Mouse (Mus musculus): ENCODE results near the gene Adgrg3. TPM values are rescaled to one million over a fixed set of nuclear protein-coding genes. Genes with fewer than 3 reads are reported as not detected.

The Adgrg3 gene
- polyA plus RNA-seq (2014; fragmentation: Nextera tagmentation; extraction: Ambion mirVana) = 3.8 and 4.5 TPM in 2 replicates

DNA sequence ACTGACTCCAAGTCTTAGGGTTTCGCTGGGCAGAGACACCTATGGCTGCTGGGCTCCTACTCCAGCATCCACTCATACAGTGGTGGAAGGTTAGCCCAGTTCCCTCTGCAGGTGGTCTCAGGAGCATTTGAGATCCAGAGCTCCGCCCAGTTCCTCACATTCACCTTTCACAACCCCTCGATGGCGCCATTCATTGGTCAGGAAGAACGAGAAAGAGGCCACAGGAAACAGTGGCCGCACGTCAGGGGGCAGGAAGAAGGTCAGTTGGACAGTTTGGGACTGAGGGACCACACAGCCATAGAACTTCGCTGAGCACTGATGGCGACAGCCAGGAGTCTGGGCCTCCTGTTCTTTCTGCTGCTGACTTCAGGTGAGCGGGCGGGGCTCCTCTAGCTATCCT lies at the start of gene Adgrg3:
Adgrg3 (plus strand) TSS at position 242 of the 400 bp plus-strand sequence.
- WGBS = 73% methylated on average over 11 of the region's 11 CpGs
- H3K9me3 ChIP-seq (ENCODE audit: control insufficient read depth, low read depth, low read length) = no peaks in the 10 kb centered on the region
- no peak within 1 kb of the TSS for H3K9ac ChIP-seq (replicated peaks; ENCODE audit: low read depth, low read length)
- H3K4me1 ChIP-seq (ENCODE audit: control insufficient read depth, insufficient read depth, low read length) = no peaks in the 10 kb centered on the region
- H3K27ac ChIP-seq (ENCODE audit: low read length) = no peak within 1 kb of the TSS
- ATAC-seq (ENCODE audit: insufficient number of reproducible peaks, insufficient read depth, low FRiP score, low read depth) = no peak
- no peaks in the 10 kb centered on the region; the same call in 1 of the 2 replicates for H3K36me3 ChIP-seq (ENCODE audit: control insufficient read depth, insufficient read depth, low read length)
- no peak within 1 kb of the TSS for H3K4me3 ChIP-seq (ENCODE audit: low read depth, low read length)
- no peaks in the 10 kb centered on the region for H3K27me3 ChIP-seq (ENCODE audit: control insufficient read depth, insufficient read depth, low read length)
- no peak within 1 kb of the TSS for H3K4me2 ChIP-seq (replicated peaks; ENCODE audit: low read depth, low read length)

GRCm38 (mm10) chr8:94973270-94973669 lies 44.2 kb upstream of the Adgrg3 start:
- 87% methylated on average over 9 of the region's 9 CpGs for WGBS

DNA sequence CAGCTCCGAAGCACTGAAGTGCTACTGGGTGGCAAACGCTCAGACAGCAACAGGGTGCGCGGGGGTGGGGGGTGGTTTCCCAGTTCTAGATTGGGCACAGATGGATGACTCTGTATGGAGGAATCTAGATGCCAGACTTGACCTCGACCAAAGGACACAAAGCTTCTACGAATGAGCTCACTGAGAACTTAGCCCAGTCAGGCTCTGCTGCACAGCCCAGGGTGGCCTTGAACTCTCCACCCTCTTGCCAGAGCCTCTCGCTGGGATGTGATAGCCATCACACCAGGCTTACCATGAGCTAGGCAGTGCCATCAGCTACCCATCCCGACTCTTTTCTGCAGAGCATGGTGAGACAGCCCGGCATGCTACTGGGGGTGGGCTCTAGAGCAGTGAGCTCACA lies 43.7 kb upstream of the Adgrg3 start:
- Histone ChIP-seq H3K4me2 (replicated peaks; ENCODE audit: low read depth, low read length) (no peak overlapping the region), H3K9ac (replicated peaks; ENCODE audit: low read depth, low read length) (no peak overlapping the region), H3K4me1 (ENCODE audit: control insufficient read depth, insufficient read depth, low read length) (peaks cover 3% of the 10 kb centered on the region; the same call in 1 of the 2 replicates), H3K27me3 (ENCODE audit: control insufficient read depth, insufficient read depth, low read length) (no peaks in the 10 kb centered on the region), H3K9me3 (ENCODE audit: control insufficient read depth, low read depth, low read length) (no peaks in the 10 kb centered on the region), H3K4me3 (ENCODE audit: low read depth, low read length) (no peak overlapping the region), H3K27ac (ENCODE audit: low read length) (peak overlapping the region; percentile 90), H3K36me3 (ENCODE audit: control insufficient read depth, insufficient read depth, low read length) (no peaks in the 10 kb centered on the region)
- no peak for ATAC-seq (ENCODE audit: insufficient number of reproducible peaks, insufficient read depth, low FRiP score, low read depth)
- WGBS = 78% methylated on average over 9 of the region's 9 CpGs

More at GRCm38 (mm10) chr8:94973270-94973669, 44.2 kb upstream of the Adgrg3 start:
- Histone ChIP-seq H3K9ac (replicated peaks; ENCODE audit: low read depth, low read length) (no peak overlapping the region), H3K27me3 (ENCODE audit: control insufficient read depth, insufficient read depth, low read length) (no peaks in the 10 kb centered on the region), H3K4me1 (ENCODE audit: control insufficient read depth, insufficient read depth, low read length) (peaks cover 3% of the 10 kb centered on the region; the same call in 1 of the 2 replicates), H3K36me3 (ENCODE audit: control insufficient read depth, insufficient read depth, low read length) (no peaks in the 10 kb centered on the region), H3K4me2 (replicated peaks; ENCODE audit: low read depth, low read length) (no peak overlapping the region), H3K27ac (ENCODE audit: low read length) (peak overlapping the region; percentile 90; the same call in 1 of the 2 replicates), H3K4me3 (ENCODE audit: low read depth, low read length) (no peak overlapping the region), H3K9me3 (ENCODE audit: control insufficient read depth, low read depth, low read length) (no peaks in the 10 kb centered on the region)
- ATAC-seq (ENCODE audit: insufficient number of reproducible peaks, insufficient read depth, low FRiP score, low read depth) = no peak

DNA sequence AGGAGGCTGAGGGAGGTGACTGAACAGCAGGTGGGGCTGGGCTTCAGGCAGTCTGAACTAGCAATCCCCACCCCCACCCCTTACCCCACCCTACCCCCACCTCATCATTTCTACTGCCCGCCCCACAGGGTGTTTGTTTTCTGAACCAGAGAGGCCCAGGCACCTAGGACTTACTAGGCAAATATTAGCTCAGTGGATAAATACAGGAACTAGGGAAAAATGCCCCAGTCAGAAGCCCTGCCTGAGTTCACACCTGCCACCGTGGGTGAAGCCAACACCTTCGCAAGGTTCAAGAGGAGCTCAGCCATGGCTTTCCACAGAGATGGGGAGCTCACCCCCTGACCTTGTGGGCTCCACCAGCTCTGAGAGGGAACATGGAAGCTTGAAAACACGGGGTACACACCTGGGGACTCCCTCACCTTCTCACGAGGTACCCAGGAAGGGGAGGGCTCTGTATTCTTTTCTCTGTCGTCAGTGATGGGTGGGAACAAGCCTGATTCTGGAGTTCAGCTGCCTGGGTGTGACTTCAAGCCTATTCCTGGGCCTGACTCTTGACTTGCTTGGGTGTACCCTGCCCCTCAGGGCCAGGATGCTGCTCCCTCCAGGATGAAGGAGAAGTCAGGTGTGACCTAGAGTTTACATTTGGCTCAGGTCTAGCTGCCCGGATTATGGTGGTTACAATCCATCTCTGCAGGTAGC lies 42.9 kb upstream of the Adgrg3 start, which contains the start of gene Adgrg1:
Adgrg1 (plus strand) TSS at position 285 of the 699 bp plus-strand sequence.
- Histone ChIP-seq H3K4me1 (ENCODE audit: control insufficient read depth, insufficient read depth, low read length) (peaks cover 3% of the 10 kb centered on the region; the same call in 1 of the 2 replicates), H3K27ac (ENCODE audit: low read length) (peak within 1 kb of the TSS; percentile 90), H3K4me3 (ENCODE audit: low read depth, low read length) (no peak within 1 kb of the TSS), H3K9ac (replicated peaks; ENCODE audit: low read depth, low read length) (no peak within 1 kb of the TSS), H3K4me2 (replicated peaks; ENCODE audit: low read depth, low read length) (0 out of 2 replicates have a peak within 1 kb of the TSS, but pooled peaks have one; percentile 8), H3K27me3 (ENCODE audit: control insufficient read depth, insufficient read depth, low read length) (no peaks in the 10 kb centered on the region), H3K36me3 (ENCODE audit: control insufficient read depth, insufficient read depth, low read length) (no peaks in the 10 kb centered on the region), H3K9me3 (ENCODE audit: control insufficient read depth, low read depth, low read length) (no peaks in the 10 kb centered on the region)
- WGBS = 37% methylated on average over 7 of the region's 7 CpGs
- ATAC-seq (ENCODE audit: insufficient number of reproducible peaks, insufficient read depth, low FRiP score, low read depth) = peak; percentile 84

DNA sequence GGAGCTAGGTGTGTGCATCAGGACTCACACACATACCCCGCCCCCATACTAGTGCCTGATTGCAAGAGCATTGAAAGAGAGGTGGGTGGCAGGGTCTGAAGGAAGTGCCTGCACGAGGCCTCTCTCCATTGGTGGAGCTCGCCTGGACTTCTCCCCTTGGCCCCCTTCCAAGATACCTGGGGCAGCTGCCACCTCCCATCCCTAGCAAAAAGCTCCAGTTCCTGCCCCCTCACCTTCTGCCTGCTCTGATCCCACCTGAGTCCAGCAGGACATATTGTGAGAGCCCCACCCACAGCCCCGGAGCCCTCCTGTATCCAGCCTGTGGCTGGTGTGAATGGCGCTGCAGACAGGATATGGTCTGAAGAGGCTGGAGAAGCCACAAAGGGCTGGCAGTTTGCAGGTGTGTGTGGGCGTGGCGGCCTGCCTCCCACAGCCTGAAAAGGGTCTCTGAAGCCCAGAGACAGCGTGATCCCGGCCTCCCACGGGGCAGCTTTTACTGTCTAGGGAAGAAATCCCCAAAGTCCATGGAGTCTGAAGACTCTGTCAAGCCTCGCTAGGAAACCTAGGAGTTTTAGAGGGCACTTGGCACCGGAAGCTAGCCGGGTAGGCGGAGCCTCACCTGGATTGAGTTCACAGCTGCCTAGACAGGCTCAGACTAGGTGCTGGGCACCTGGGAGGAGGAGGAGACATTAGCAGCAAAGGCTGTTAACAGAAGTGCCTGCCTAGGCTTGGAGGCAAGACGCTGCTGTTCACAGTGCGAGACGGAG lies 40.7 kb upstream of the Adgrg3 start:
- Histone ChIP-seq H3K4me2 (replicated peaks; ENCODE audit: low read depth, low read length) (peak overlapping the region; percentile 49), H3K4me1 (ENCODE audit: control insufficient read depth, insufficient read depth, low read length) (peaks cover 3% of the 10 kb centered on the region; the same call in 1 of the 2 replicates)

GRCm38 (mm10) chr8:94978131-94978530 lies 39.4 kb upstream of the Adgrg3 start:
- H3K4me2 ChIP-seq (replicated peaks; ENCODE audit: low read depth, low read length) = peak overlapping the region; percentile 49
- no peaks in the 10 kb centered on the region for H3K36me3 ChIP-seq (ENCODE audit: control insufficient read depth, insufficient read depth, low read length)
- peak overlapping the region; percentile 95 for H3K27ac ChIP-seq (ENCODE audit: low read length)
- no peaks in the 10 kb centered on the region for H3K9me3 ChIP-seq (ENCODE audit: control insufficient read depth, low read depth, low read length)
- 43% methylated on average over 9 of the region's 9 CpGs for WGBS
- no peaks in the 10 kb centered on the region for H3K27me3 ChIP-seq (ENCODE audit: control insufficient read depth, insufficient read depth, low read length)
- ATAC-seq (ENCODE audit: insufficient number of reproducible peaks, insufficient read depth, low FRiP score, low read depth) = no peak
- H3K4me3 ChIP-seq (ENCODE audit: low read depth, low read length) = peak overlapping the region; percentile 27
- peaks cover 10% of the 10 kb centered on the region for H3K4me1 ChIP-seq (ENCODE audit: control insufficient read depth, insufficient read depth, low read length)
- peak overlapping the region; percentile 34 for H3K9ac ChIP-seq (replicated peaks; ENCODE audit: low read depth, low read length)

More for the DNA sequence above, 40.7 kb upstream of the Adgrg3 start:
- Histone ChIP-seq H3K9me3 (ENCODE audit: control insufficient read depth, low read depth, low read length) (no peaks in the 10 kb centered on the region), H3K27me3 (ENCODE audit: control insufficient read depth, insufficient read depth, low read length) (no peaks in the 10 kb centered on the region), H3K9ac (replicated peaks; ENCODE audit: low read depth, low read length) (peak overlapping the region; percentile 34), H3K36me3 (ENCODE audit: control insufficient read depth, insufficient read depth, low read length) (no peaks in the 10 kb centered on the region), H3K4me3 (ENCODE audit: low read depth, low read length) (peak overlapping the region; percentile 27), H3K27ac (ENCODE audit: low read length) (peak overlapping the region; percentile 95)
- 10% methylated on average over 17 of the region's 17 CpGs for WGBS
- ATAC-seq (ENCODE audit: insufficient number of reproducible peaks, insufficient read depth, low FRiP score, low read depth) = peak; percentile 57

GRCm38 (mm10) chr8:94978593-94979319 lies 38.7 kb upstream of the Adgrg3 start:
- no peaks in the 10 kb centered on the region for H3K9me3 ChIP-seq (ENCODE audit: control insufficient read depth, low read depth, low read length)
- no peak for ATAC-seq (ENCODE audit: insufficient number of reproducible peaks, insufficient read depth, low FRiP score, low read depth)
- no peak overlapping the region for H3K9ac ChIP-seq (replicated peaks; ENCODE audit: low read depth, low read length)
- H3K27me3 ChIP-seq (ENCODE audit: control insufficient read depth, insufficient read depth, low read length) = no peaks in the 10 kb centered on the region
- H3K4me1 ChIP-seq (ENCODE audit: control insufficient read depth, insufficient read depth, low read length) = peaks cover 16% of the 10 kb centered on the region
- H3K27ac ChIP-seq (ENCODE audit: low read length) = no peak overlapping the region
- H3K4me2 ChIP-seq (replicated peaks; ENCODE audit: low read depth, low read length) = peak overlapping the region; percentile 49
- WGBS = 72% methylated on average over 13 of the region's 13 CpGs
- H3K4me3 ChIP-seq (ENCODE audit: low read depth, low read length) = peak overlapping the region; percentile 27
- no peaks in the 10 kb centered on the region for H3K36me3 ChIP-seq (ENCODE audit: control insufficient read depth, insufficient read depth, low read length)

DNA sequence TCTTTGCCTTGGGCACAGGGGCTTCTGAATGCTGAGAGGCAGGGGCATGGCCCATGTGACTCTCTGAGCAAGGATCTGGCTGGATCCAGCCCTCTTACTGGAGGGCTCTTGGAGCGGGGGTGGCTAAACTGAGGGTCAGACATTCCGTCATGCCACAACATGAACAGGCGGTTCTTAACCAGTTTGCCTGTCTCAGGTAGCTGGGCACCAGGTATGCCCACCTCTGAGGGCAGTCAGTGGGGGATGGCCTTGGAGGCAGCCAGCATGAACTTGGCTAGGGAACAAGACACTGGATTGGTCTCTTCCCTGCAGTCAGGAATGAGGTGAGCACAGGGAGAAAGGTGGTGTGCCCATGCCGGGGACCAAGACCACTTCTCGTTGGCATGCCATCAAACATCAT lies 37.3 kb upstream of the Adgrg3 start:
- no peak for ATAC-seq (ENCODE audit: insufficient number of reproducible peaks, insufficient read depth, low FRiP score, low read depth)

More for the DNA sequence above, 37.3 kb upstream of the Adgrg3 start:
- 89% methylated on average over 5 of the region's 5 CpGs for WGBS
- no peaks in the 10 kb centered on the region for H3K9me3 ChIP-seq (ENCODE audit: control insufficient read depth, low read depth, low read length)
- H3K27ac ChIP-seq (ENCODE audit: low read length) = no peak overlapping the region
- H3K4me3 ChIP-seq (ENCODE audit: low read depth, low read length) = no peak overlapping the region
- no peak overlapping the region for H3K9ac ChIP-seq (replicated peaks; ENCODE audit: low read depth, low read length)
- H3K4me1 ChIP-seq (ENCODE audit: control insufficient read depth, insufficient read depth, low read length) = peaks cover 20% of the 10 kb centered on the region
- no peak overlapping the region for H3K4me2 ChIP-seq (replicated peaks; ENCODE audit: low read depth, low read length)
- H3K36me3 ChIP-seq (ENCODE audit: control insufficient read depth, insufficient read depth, low read length) = no peaks in the 10 kb centered on the region
- H3K27me3 ChIP-seq (ENCODE audit: control insufficient read depth, insufficient read depth, low read length) = no peaks in the 10 kb centered on the region

Data from stomach, embryonic 14.5 days (tissue).